Comparison of ENCODE assay signal across 11 mouse cellular contexts in genomic region chr5:120793043-120793442, GRCm38 (mm10). TPM values are rescaled to one million over a fixed set of nuclear protein-coding genes. Genes with fewer than 3 reads are reported as not detected.
DNase-seq lines count a peak whose midpoint lies in the region; ATAC-seq lines count a peak whose summit lies in the region.
"Had no signal": no experiment of that assay in that cellular context is flagged by ENCODE, and none has a peak within 500 bp of the region (broad histone marks: within the 10 kb centered on the region; RNA-seq: fewer than 3 reads in every experiment).

No protein-coding gene starts in this region.

- no peak overlapping the region for H3K9ac ChIP-seq in hindbrain, embryonic 11.5 days (ENCODE audit: low read depth, low read length)
- no peak overlapping the region for H3K9ac ChIP-seq in hindbrain, embryonic 13.5 days
- H3K9ac ChIP-seq: limb, embryonic 15.5 days; stomach, embryonic 15.5 days had no signal

- WGBS in hindbrain, embryonic 11.5 days = 26% methylated on average over 2 of the region's 2 CpGs
- WGBS in hindbrain, embryonic 13.5 days = 34% methylated on average over 2 of the region's 2 CpGs

- DNase-seq in hindbrain, embryonic 11.5 days (ENCODE audit: low spot score) = peak; percentile 67
- peak; percentile 77 for DNase-seq in adipocyte (ENCODE audit: low spot score)
- peak; percentile 45 for DNase-seq in embryo, embryonic 9.5 days (ENCODE audit: extremely low spot score)
- peak; percentile 63 to 64 for DNase-seq in layer of hippocampus, postnatal 10 days (ENCODE audit: low spot score in 2 of 2)
- peak; percentile 41 to 49 for DNase-seq in natural killer cell, adult 2 months (ENCODE audit: low spot score in 2 of 2)
- peak; percentile 13 for DNase-seq in yolk sac, embryonic 10.5 days (ENCODE audit: low spot score)

- no peak overlapping the region for H3K4me3 ChIP-seq in hindbrain, embryonic 11.5 days (ENCODE audit: low read depth, low read length)
- no peak overlapping the region for H3K4me3 ChIP-seq in hindbrain, embryonic 13.5 days
- H3K4me3 ChIP-seq: erythroblast, embryonic 14.5 days; limb, embryonic 15.5 days; stomach, embryonic 15.5 days had no signal

- no peak overlapping the region for H3K4me2 ChIP-seq in hindbrain, embryonic 11.5 days (replicated peaks; ENCODE audit: low read depth, low read length)
- no peak overlapping the region for H3K4me2 ChIP-seq in hindbrain, embryonic 13.5 days
- H3K4me2 ChIP-seq: limb, embryonic 15.5 days; stomach, embryonic 15.5 days had no signal

- H3K36me3 ChIP-seq in hindbrain, embryonic 11.5 days (ENCODE audit: control insufficient read depth, insufficient read depth, low read length) = no peaks in the 10 kb centered on the region
- no peaks in the 10 kb centered on the region for H3K36me3 ChIP-seq in hindbrain, embryonic 13.5 days
- H3K36me3 ChIP-seq: limb, embryonic 15.5 days; stomach, embryonic 15.5 days had no signal

- no peaks in the 10 kb centered on the region for H3K4me1 ChIP-seq in hindbrain, embryonic 11.5 days (replicated peaks; ENCODE audit: control insufficient read depth, insufficient read depth, low read length)
- no peaks in the 10 kb centered on the region for H3K4me1 ChIP-seq in hindbrain, embryonic 13.5 days (replicated peaks)
- H3K4me1 ChIP-seq: limb, embryonic 15.5 days; stomach, embryonic 15.5 days had no signal

- H3K27ac ChIP-seq in hindbrain, embryonic 11.5 days (ENCODE audit: low read depth, low read length) = no peak overlapping the region
- no peak overlapping the region for H3K27ac ChIP-seq in hindbrain, embryonic 13.5 days
- H3K27ac ChIP-seq: limb, embryonic 15.5 days; stomach, embryonic 15.5 days had no signal

- H3K27me3 ChIP-seq in hindbrain, embryonic 11.5 days (ENCODE audit: control insufficient read depth, insufficient read depth, low read length) = no peaks in the 10 kb centered on the region
- H3K27me3 ChIP-seq in hindbrain, embryonic 13.5 days = no peaks in the 10 kb centered on the region
- H3K27me3 ChIP-seq: stomach, embryonic 15.5 days had no signal

- ATAC-seq in hindbrain, embryonic 11.5 days (ENCODE audit: low FRiP score) = no peak
- ATAC-seq in hindbrain, embryonic 13.5 days (ENCODE audit: low FRiP score) = no peak
- ATAC-seq in CD4-positive, CD25-positive, alpha-beta regulatory T cell, adult 4 months = peak; percentile 34

- no peaks in the 10 kb centered on the region for H3K9me3 ChIP-seq in hindbrain, embryonic 11.5 days (ENCODE audit: control insufficient read depth, low read length)
- no peaks in the 10 kb centered on the region for H3K9me3 ChIP-seq in hindbrain, embryonic 13.5 days
- H3K9me3 ChIP-seq: limb, embryonic 15.5 days; stomach, embryonic 15.5 days had no signal

RNA-seq across cellular contexts. Expression of gene Oas1e, which starts 2.3 kb away (rescaled TPM):
- 0.13 and 0.29 TPM in 2 replicates for polyA plus RNA-seq in hindbrain, embryonic 11.5 days (2014; fragmentation: Nextera tagmentation; extraction: Ambion mirVana)
- 0.35 TPM in 1 of 2 replicates, not detected in the other for polyA plus RNA-seq in hindbrain, embryonic 13.5 days (2015; fragmentation: Nextera tagmentation; extraction: Ambion mirVana)
- polyA plus RNA-seq in CD4-positive, CD25-positive, alpha-beta regulatory T cell, adult 4 months (2017; shearing (Covaris generic)) = not detected
- not detected for total RNA-seq in layer of hippocampus, postnatal 10 days (2021)
- polyA plus RNA-seq: erythroblast, embryonic 14.5 days; limb, embryonic 15.5 days; stomach, embryonic 15.5 days had no signal

RNA-seq across cellular contexts. Expression of gene Oas3, which starts 15.6 kb away (rescaled TPM):
- 0.15 and 0.21 TPM in 2 replicates for polyA plus RNA-seq in hindbrain, embryonic 11.5 days (2014; fragmentation: Nextera tagmentation; extraction: Ambion mirVana)
- 0.65 and 0.69 TPM in 2 replicates for polyA plus RNA-seq in hindbrain, embryonic 13.5 days (2015; fragmentation: Nextera tagmentation; extraction: Ambion mirVana)
- polyA plus RNA-seq in CD4-positive, CD25-positive, alpha-beta regulatory T cell, adult 4 months (2017; shearing (Covaris generic)) = 10 to 100 TPM; 12.9 to 24.4 TPM
- under 1 TPM; 0.33 to 0.37 TPM for total RNA-seq in layer of hippocampus, postnatal 10 days (2021)

RNA-seq across cellular contexts. Expression of gene Oas1c, which starts 19.3 kb away (rescaled TPM):
- polyA plus RNA-seq in hindbrain, embryonic 11.5 days (2014; fragmentation: Nextera tagmentation; extraction: Ambion mirVana) = 0.26 and 0.45 TPM in 2 replicates
- 0.54 and 0.57 TPM in 2 replicates for polyA plus RNA-seq in hindbrain, embryonic 13.5 days (2015; fragmentation: Nextera tagmentation; extraction: Ambion mirVana)
- polyA plus RNA-seq in CD4-positive, CD25-positive, alpha-beta regulatory T cell, adult 4 months (2017; shearing (Covaris generic)) = 10 to 100 TPM; 16.2 to 19.2 TPM
- total RNA-seq in layer of hippocampus, postnatal 10 days (2021) = 1 to 10 TPM in 1 of 2 experiments, under 1 TPM in 1; 0.47 to 1.0 TPM
- polyA plus RNA-seq: erythroblast, embryonic 14.5 days had no signal

RNA-seq across cellular contexts. Expression of gene Oas2, which starts 43.4 kb away (rescaled TPM):
- polyA plus RNA-seq in hindbrain, embryonic 11.5 days (2014; fragmentation: Nextera tagmentation; extraction: Ambion mirVana) = 0.13 TPM in 1 of 2 replicates, not detected in the other
- 0.14 and 0.25 TPM in 2 replicates for polyA plus RNA-seq in hindbrain, embryonic 13.5 days (2015; fragmentation: Nextera tagmentation; extraction: Ambion mirVana)
- 1 to 10 TPM; 1.6 to 3.6 TPM for polyA plus RNA-seq in CD4-positive, CD25-positive, alpha-beta regulatory T cell, adult 4 months (2017; shearing (Covaris generic))
- under 1 TPM in 1 of 2 experiments, not detected in 1; 0.18 TPM for total RNA-seq in layer of hippocampus, postnatal 10 days (2021)
- polyA plus RNA-seq: erythroblast, embryonic 14.5 days had no signal

RNA-seq across cellular contexts. Expression of gene Oas1f, which starts 54.1 kb away (rescaled TPM):
- not detected in 2 replicates for polyA plus RNA-seq in hindbrain, embryonic 11.5 days (2014; fragmentation: Nextera tagmentation; extraction: Ambion mirVana)
- polyA plus RNA-seq in hindbrain, embryonic 13.5 days (2015; fragmentation: Nextera tagmentation; extraction: Ambion mirVana) = not detected in 2 replicates
- not detected for polyA plus RNA-seq in CD4-positive, CD25-positive, alpha-beta regulatory T cell, adult 4 months (2017; shearing (Covaris generic))
- not detected for total RNA-seq in layer of hippocampus, postnatal 10 days (2021)
- polyA plus RNA-seq: erythroblast, embryonic 14.5 days; stomach, embryonic 15.5 days had no signal

Comparison
In these comparisons a context has a peak if more than half of its experiments do, and no peak if none do; other contexts are left out.
1. DNase-seq: peak in every context shown above with its lines; median percentile 77 in adipocyte; 67 in hindbrain, embryonic 11.5 days; 64 in layer of hippocampus, postnatal 10 days; 45 in embryo, embryonic 9.5 days; 45 in natural killer cell, adult 2 months; 13 in yolk sac, embryonic 10.5 days.
2. RNA of gene Oas1c, which starts 19.3 kb away (polyA plus RNA-seq): 16.2 to 19.2 TPM in CD4-positive, CD25-positive, alpha-beta regulatory T cell, adult 4 months; 0.54 to 0.57 TPM in hindbrain, embryonic 13.5 days and 0.26 to 0.45 TPM in hindbrain, embryonic 11.5 days; every median in the first group is over 10 times any median in the second.